Mouse (Mus musculus) lung, adult 2 months (tissue): ENCODE data around the gene Napsa.

Experiments used
- CTCF ChIP-seq: fragments of 200-500 bp; IDR thresholded peaks from 2 replicates; pipeline ENCODE4 v1.5.1; 2011; ENCODE audit warnings: mild to moderate bottlenecking, low read length, control low read depth; ENCODE audit not compliant: insufficient read depth
- POLR2A ChIP-seq: fragments of 200-500 bp; IDR thresholded peaks from 2 replicates; pipeline ENCODE4 v1.6.1; 2011; ENCODE audit warnings: low read depth, mild to moderate bottlenecking, control low read depth, low read length, borderline replicate concordance; ENCODE audit errors: extremely low read depth

DNA sequence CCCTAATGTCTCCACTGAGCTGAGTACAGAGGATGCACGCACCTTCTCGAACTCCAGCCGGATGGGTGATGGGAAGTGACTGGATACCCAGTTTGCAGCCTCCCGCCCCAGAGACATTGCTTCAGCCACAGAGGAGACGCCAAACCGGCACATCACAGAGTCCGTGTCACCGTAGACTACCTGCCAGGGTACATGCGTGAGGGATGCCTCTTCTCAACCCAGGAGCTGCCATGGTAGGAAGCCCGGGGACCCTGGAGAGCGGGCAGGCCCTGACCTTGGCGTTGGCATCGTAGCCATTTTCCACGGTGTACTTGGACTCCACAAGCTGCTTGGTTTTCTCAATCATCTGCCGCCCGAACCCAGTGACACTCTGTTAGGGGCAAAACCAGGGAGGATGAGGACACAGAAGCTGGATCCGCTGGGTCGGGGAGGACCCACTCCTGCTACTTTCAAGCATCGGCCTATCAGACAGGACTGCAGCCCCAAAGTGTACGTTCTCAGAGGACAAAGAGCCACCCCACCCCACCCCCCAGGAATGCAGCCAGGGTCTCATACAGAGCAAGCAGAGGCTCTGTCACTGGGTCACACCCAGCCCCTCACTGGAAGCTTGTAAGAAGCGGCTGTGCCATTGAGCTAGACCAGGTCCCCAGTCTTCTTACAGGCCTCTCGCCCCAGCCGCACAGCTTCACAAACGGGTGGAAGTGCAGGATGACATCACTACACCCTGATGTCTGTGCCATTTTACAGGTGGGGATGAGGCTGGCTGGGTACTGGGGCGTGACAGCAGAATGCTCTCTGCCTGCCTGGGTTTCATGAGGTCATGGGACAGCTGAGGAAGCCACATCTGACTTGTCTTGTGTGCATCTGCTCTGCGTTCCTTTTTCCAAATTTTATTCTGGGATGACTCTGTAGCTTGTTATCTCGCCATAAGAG is 36.3 kb upstream of the Napsa start:
- no peak for TF ChIP-seq CTCF
- no peak for TF ChIP-seq POLR2A
